Mouse (Mus musculus) monocyte, adult 5-6 weeks (primary cell): ENCODE measurements around the gene Olfr1293-ps. TPM values are rescaled to one million over a fixed set of nuclear protein-coding genes. Genes with fewer than 3 reads are reported as not detected.

Experiments
- ATAC-seq: fragments of 153-309, 156-312 bp; replicated peaks from 2 replicates; pipeline ENCODE4 v1.8.0; 2017; ENCODE audit warnings: mild to moderate bottlenecking; ENCODE audit not compliant: low TSS enrichment, insufficient number of reproducible peaks, severe bottlenecking, poor library complexity, low FRiP score
- total RNA-seq: library from RNA; stranded (forward); fragments of 200-1000, 200-491, 200-594 nt; gene quantifications from 3 replicates; pipeline ENCODE4 v1.2.3, GENCODE M21; 2017

Gene Olfr1293-ps
- not detected in 3 replicates for total RNA-seq

- ATAC-seq, result no peak
These were observed at the start of gene Olfr1293-ps for GRCm38 (mm10) chr2:111524903-111525302. Gene Olfr1293-ps (plus strand): TSS chr2:111525203.

DNA sequence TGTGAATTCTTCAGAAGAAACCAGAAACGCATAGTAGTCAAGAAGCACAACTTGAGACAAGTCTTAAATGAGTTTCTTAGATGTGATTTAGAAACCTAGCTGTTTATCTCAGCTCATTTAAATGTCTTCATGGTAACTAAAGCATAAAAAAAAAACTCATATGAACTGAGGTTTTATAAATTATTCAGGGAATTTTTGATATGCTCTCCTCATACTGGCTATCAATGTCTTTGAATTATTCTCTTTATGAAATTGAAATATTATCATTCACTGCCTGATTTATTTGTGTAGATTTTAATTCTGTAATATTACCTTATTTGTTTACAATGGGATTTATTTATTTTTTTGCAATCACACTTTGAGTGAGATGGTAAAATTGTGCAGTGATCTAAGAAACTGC, 44.5 kb upstream of the Olfr1293-ps start, which contains the start of gene Olfr1289:
Gene Olfr1289 (plus strand): TSS at position 301 of the 400 bp plus-strand sequence.
- no peak for ATAC-seq

- ATAC-seq, result no peak
These were observed 31.3 kb upstream of the Olfr1293-ps start, which contains the start of gene Olfr1290 for GRCm38 (mm10) chr2:111493729-111494128. Gene Olfr1290 (minus strand): TSS chr2:111493829.

- ATAC-seq, result no peak
These were observed 28.1 kb upstream of the Olfr1293-ps start, which contains the start of gene Olfr1291-ps1 for GRCm38 (mm10) chr2:111496880-111497279. Gene Olfr1291-ps1 (plus strand): TSS chr2:111497180.

GRCm38 (mm10) chr2:111517451-111517850, 7.6 kb upstream of the Olfr1293-ps start:
- no peak for ATAC-seq

DNA sequence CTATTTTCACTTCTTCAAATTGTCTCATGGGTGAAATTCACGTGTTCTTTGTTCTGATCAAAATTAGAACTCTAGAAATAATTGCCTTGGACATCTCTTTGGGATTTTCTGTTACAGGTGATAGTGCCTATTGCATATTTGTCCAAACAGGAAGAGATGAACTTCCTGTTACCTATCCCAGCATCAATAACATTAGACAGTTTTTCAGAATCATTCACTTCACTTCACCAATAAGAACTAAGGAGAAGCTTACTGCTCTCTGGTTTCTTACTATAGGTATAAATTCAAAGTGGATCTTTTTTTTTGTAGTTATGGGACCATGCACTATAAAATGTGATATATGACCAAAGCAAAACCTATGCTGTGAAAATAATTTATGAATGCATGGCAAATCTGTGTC, 15.2 kb downstream of the Olfr1293-ps start, which contains the start of gene Olfr1294:
Gene Olfr1294 (minus strand): TSS at position 101 of the 400 bp plus-strand sequence.
- ATAC-seq, result no peak

DNA sequence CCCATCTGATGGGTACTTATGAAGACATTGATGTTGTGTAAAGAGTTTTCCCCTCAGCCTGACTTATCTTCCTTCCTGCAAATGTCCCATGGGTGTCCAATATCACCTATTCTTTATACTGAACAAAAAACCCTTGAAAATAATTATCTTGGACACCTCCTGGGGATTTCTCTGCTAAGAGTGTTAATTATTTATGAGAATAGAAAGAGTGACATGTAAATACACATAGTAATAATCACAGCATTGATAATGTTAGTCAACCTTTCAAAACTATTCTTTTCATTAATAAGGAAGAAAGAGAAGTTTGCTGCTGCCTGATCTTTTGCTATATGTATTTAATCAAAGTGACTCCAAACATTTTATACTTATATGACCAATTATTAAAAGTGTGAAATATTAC, 44.6 kb downstream of the Olfr1293-ps start, which contains the start of gene Olfr1295:
Gene Olfr1295 (minus strand): TSS at position 101 of the 400 bp plus-strand sequence.
- ATAC-seq, result no peak

Other genes starting within 250 kb of the Olfr1293-ps start
- gene Olfr1278, start 235.1 kb upstream of the Olfr1293-ps start, total RNA-seq, result not detected in 3 replicates
- gene Olfr1279, start 224.6 kb upstream of the Olfr1293-ps start, total RNA-seq, result not detected in 3 replicates
- not detected in 3 replicates for gene Olfr1280, start 211.2 kb upstream of the Olfr1293-ps start, total RNA-seq
- gene Olfr1281, start 198.7 kb upstream of the Olfr1293-ps start, total RNA-seq, result not detected in 3 replicates
- not detected in 3 replicates for gene Olfr1282, start 189.1 kb upstream of the Olfr1293-ps start, total RNA-seq
- gene Olfr1283, start 158.4 kb upstream of the Olfr1293-ps start, total RNA-seq, result not detected in 3 replicates
- gene Olfr1284, start 149.7 kb upstream of the Olfr1293-ps start, total RNA-seq, result not detected in 3 replicates
- gene Olfr1286, start 102.1 kb upstream of the Olfr1293-ps start, total RNA-seq, result not detected in 3 replicates
- gene Olfr1287, start 76.1 kb upstream of the Olfr1293-ps start, total RNA-seq, result not detected in 3 replicates
- gene Olfr1288, start 51.1 kb upstream of the Olfr1293-ps start, total RNA-seq, result not detected in 3 replicates
- gene Olfr1289, start 44.4 kb upstream of the Olfr1293-ps start, total RNA-seq, result not detected in 3 replicates
- not detected in 3 replicates for gene Olfr1290, start 31.4 kb upstream of the Olfr1293-ps start, total RNA-seq
- not detected in 3 replicates for gene Olfr1291-ps1, start 28.0 kb upstream of the Olfr1293-ps start, total RNA-seq
- gene Olfr1294, start 15.1 kb downstream of the Olfr1293-ps start, total RNA-seq, result not detected in 3 replicates
- not detected in 3 replicates for gene Olfr1295, start 44.5 kb downstream of the Olfr1293-ps start, total RNA-seq
- gene Olfr1297, start 101.3 kb downstream of the Olfr1293-ps start, total RNA-seq, result 0.10 TPM in 1 of 3 replicates, not detected in the others
- not detected in 3 replicates for gene Olfr1298, start 124.0 kb downstream of the Olfr1293-ps start, total RNA-seq
- not detected in 3 replicates for gene Olfr1299, start 136.2 kb downstream of the Olfr1293-ps start, total RNA-seq
- 0.29 TPM in 1 of 3 replicates, not detected in the others for gene Olfr1301, start 225.8 kb downstream of the Olfr1293-ps start, total RNA-seq